Mouse (Mus musculus) MEL (cell line): ENCODE measurements at regions not wholly inside any gene's neighbourhood (a gene's known extent, or its start where the extent isn't known, plus 50 kb on each side); places are given as distances from the start of the nearest gene placed in this dataset.

Source experiments
- DNase-seq: peaks from one replicate; pipeline ENCODE4 v3.0.0; 2011; ENCODE audit warnings: low read depth, low spot score
- H3K27ac ChIP-seq: 2 replicates; pipeline ENCODE4 v1.5.1; 2012; ENCODE audit warnings: low read depth, mild to moderate bottlenecking, control low read depth, low read length, moderate library complexity; ENCODE audit not compliant: control insufficient read depth
- H3K27me3 ChIP-seq, 2 experiments: fragments of 150-350 bp in 1 of 2; sonication (generic) in 1 of 2; 2 replicates each; pipeline ENCODE4 v1.6.1; 2012; ENCODE audit warnings: low read length in 2 of 2, mild to moderate bottlenecking in 2 of 2, improper control_type of control experiment in 1 of 2, moderate library complexity in 1 of 2; ENCODE audit not compliant: insufficient read depth in 2 of 2, control insufficient read depth in 1 of 2
- H3K36me3 ChIP-seq, 2 experiments: 2 replicates each; pipeline ENCODE4 v1.6.1; 2012 to 2014; ENCODE audit warnings: low read length in 2 of 2, improper control_type of control experiment in 1 of 2, inconsistent platforms in 1 of 2, mild to moderate bottlenecking in 1 of 2; ENCODE audit not compliant: insufficient read depth in 2 of 2, control insufficient read depth in 1 of 2
- H3K4me1 ChIP-seq, 2 experiments: fragments of 150-350 bp in 1 of 2; sonication (generic) in 1 of 2; 2 replicates each; pipeline ENCODE4 v1.6.1; 2012; ENCODE audit warnings: low read length in 2 of 2, improper control_type of control experiment in 1 of 2, mild to moderate bottlenecking in 1 of 2; ENCODE audit not compliant: insufficient read depth in 2 of 2, control insufficient read depth in 1 of 2
- H3K4me3 ChIP-seq, 2 experiments: fragments of 150-350 bp in 1 of 2; sonication (generic) in 1 of 2; 2 replicates each; pipeline ENCODE4 v1.5.1; 2012; ENCODE audit warnings: low read depth in 2 of 2, low read length in 2 of 2, mild to moderate bottlenecking in 2 of 2, moderate library complexity in 2 of 2, control low read depth in 1 of 2, improper control_type of control experiment in 1 of 2; ENCODE audit not compliant: control insufficient read depth in 1 of 2, insufficient read depth in 1 of 2
- H3K79me2 ChIP-seq: 2 replicates; pipeline ENCODE4 v1.6.1; 2012; ENCODE audit warnings: mild to moderate bottlenecking, low read length, moderate library complexity; ENCODE audit not compliant: control insufficient read depth, poor library complexity, insufficient read depth
- H3K9ac ChIP-seq: 2 replicates; pipeline ENCODE4 v1.6.1; 2012; ENCODE audit warnings: low read depth, mild to moderate bottlenecking, control low read depth, low read length, moderate library complexity; ENCODE audit not compliant: control insufficient read depth, poor library complexity, severe bottlenecking
- H3K9me3 ChIP-seq: fragments of 150-350 bp; sonication (generic); replicated peaks from 2 replicates; pipeline ENCODE4 v1.6.1; 2012; ENCODE audit warnings: mild to moderate bottlenecking, low read length, improper control_type of control experiment, moderate library complexity; ENCODE audit not compliant: insufficient read depth
- BHLHE40 ChIP-seq: IDR thresholded peaks from 2 replicates; pipeline ENCODE4 v1.6.1; 2012; ENCODE audit warnings: low read depth, mild to moderate bottlenecking, inconsistent platforms, low read length, improper control_type of control experiment, borderline replicate concordance
- CHD1 ChIP-seq: IDR thresholded peaks from 2 replicates; pipeline ENCODE4 v1.6.1; 2012; ENCODE audit warnings: low read depth, mild to moderate bottlenecking, inconsistent platforms, low read length, improper control_type of control experiment
- CTCF ChIP-seq, 3 experiments: IDR thresholded peaks in 2 of 3; conservative IDR thresholded peaks in 1 of 3; 2 replicates each; pipeline ENCODE4 v1.5.1; 2011 to 2012; ENCODE audit warnings: low read length in 3 of 3, low read depth in 2 of 3, mild to moderate bottlenecking in 2 of 3, improper control_type of control experiment in 1 of 3, inconsistent platforms in 1 of 3, mixed read lengths in 1 of 3, moderate library complexity in 1 of 3; ENCODE audit not compliant: control insufficient read depth in 1 of 3, insufficient read depth in 1 of 3, poor library complexity in 1 of 3, severe bottlenecking in 1 of 3
- ELF1 ChIP-seq: IDR thresholded peaks from 2 replicates; pipeline ENCODE4 v1.6.1; 2014; ENCODE audit warnings: low read depth, mild to moderate bottlenecking, inconsistent platforms, low read length, improper control_type of control experiment, moderate library complexity
- ETS1 ChIP-seq: IDR thresholded peaks from 2 replicates; pipeline ENCODE4 v1.6.1; 2012; ENCODE audit warnings: low read depth, mild to moderate bottlenecking, inconsistent platforms, low read length, improper control_type of control experiment, moderate library complexity
- HCFC1 ChIP-seq: IDR thresholded peaks from 2 replicates; pipeline ENCODE4 v1.6.1; 2012; ENCODE audit warnings: low read depth, mild to moderate bottlenecking, inconsistent platforms, low read length, improper control_type of control experiment, moderate library complexity
- JUND ChIP-seq: IDR thresholded peaks from 2 replicates; pipeline ENCODE4 v1.6.1; 2011; ENCODE audit warnings: low read depth, mild to moderate bottlenecking, improper control_type of control experiment, low read length
- MAX ChIP-seq: IDR thresholded peaks from 2 replicates; pipeline ENCODE4 v1.6.1; 2011; ENCODE audit warnings: low read length, improper control_type of control experiment
- MXI1 ChIP-seq: IDR thresholded peaks from 2 replicates; pipeline ENCODE4 v1.6.1; 2011; ENCODE audit warnings: mild to moderate bottlenecking, low read depth, low read length, improper control_type of control experiment
- POLR2AphosphoS2 ChIP-seq: IDR thresholded peaks from 2 replicates; pipeline ENCODE4 v1.6.1; 2011; ENCODE audit warnings: low read length, improper control_type of control experiment
- RCOR1 ChIP-seq: IDR thresholded peaks from 2 replicates; pipeline ENCODE4 v1.6.1; 2012; ENCODE audit warnings: low read depth, mild to moderate bottlenecking, inconsistent platforms, low read length, improper control_type of control experiment
- TBP ChIP-seq: IDR thresholded peaks from 2 replicates; pipeline ENCODE4 v1.8.0; 2011; ENCODE audit warnings: low read depth, low read length, improper control_type of control experiment
- TCF12 ChIP-seq: IDR thresholded peaks from 2 replicates; pipeline ENCODE4 v1.6.1; 2014; ENCODE audit warnings: low read depth, mild to moderate bottlenecking, inconsistent platforms, low read length, improper control_type of control experiment, moderate library complexity
- UBTF ChIP-seq: IDR thresholded peaks from 2 replicates; pipeline ENCODE4 v1.6.1; 2012; ENCODE audit warnings: low read depth, mild to moderate bottlenecking, inconsistent platforms, low read length, improper control_type of control experiment, moderate library complexity, borderline replicate concordance; ENCODE audit not compliant: insufficient read depth
- USF1 ChIP-seq: IDR thresholded peaks from 2 replicates; pipeline ENCODE4 v1.6.1; 2014; ENCODE audit warnings: low read depth, mild to moderate bottlenecking, inconsistent platforms, low read length, improper control_type of control experiment, moderate library complexity
- ZC3H11A ChIP-seq: IDR thresholded peaks from 2 replicates; pipeline ENCODE4 v1.6.1; 2012; ENCODE audit warnings: low read depth, mild to moderate bottlenecking, inconsistent platforms, low read length, improper control_type of control experiment
- ZKSCAN1 ChIP-seq: IDR thresholded peaks from 2 replicates; pipeline ENCODE4 v1.6.1; 2012; ENCODE audit warnings: low read depth, mild to moderate bottlenecking, inconsistent platforms, low read length, improper control_type of control experiment, moderate library complexity

- no peak overlapping the region for H3K4me3 ChIP-seq
- no peak overlapping the region for H3K27ac ChIP-seq
- DNase-seq = no peak
- no peaks in the 10 kb centered on the region for H3K9me3 ChIP-seq
- TF ChIP-seq RCOR1 (no peak), ZC3H11A (no peak), BHLHE40 (no peak), TBP (no peak), ZKSCAN1 (no peak), MAX (no peak), CHD1 (no peak)
- H3K79me2 ChIP-seq = no peaks in the 10 kb centered on the region
- no peaks in the 10 kb centered on the region for H3K36me3 ChIP-seq
- H3K9ac ChIP-seq = no peak overlapping the region
- no peaks in the 10 kb centered on the region for H3K27me3 ChIP-seq
- H3K4me1 ChIP-seq = no peaks in the 10 kb centered on the region
Measured at GRCm38 (mm10) chr14:15769846-15770448, 331.2 kb upstream of the Lrrc3b start.

- H3K79me2 ChIP-seq = no peaks in the 10 kb centered on the region
- no peaks in the 10 kb centered on the region for H3K27me3 ChIP-seq
- no peak overlapping the region for H3K4me3 ChIP-seq
- no peaks in the 10 kb centered on the region for H3K36me3 ChIP-seq
- DNase-seq = no peak
- no peak overlapping the region for H3K27ac ChIP-seq
- TF ChIP-seq POLR2AphosphoS2 (no peak), TBP (no peak), USF1 (no peak), CTCF (IDR thresholded peaks at IDR 0.05 in 2 of 3, conservative IDR thresholded peaks at IDR 0.05 in 1 of 3; ENCODE audit: control insufficient read depth in 1 of 3, insufficient read depth in 1 of 3, low read depth in 2 of 3, low read length in 3 of 3, poor library complexity in 1 of 3, severe bottlenecking in 1 of 3) (no peak), HCFC1 (no peak), MXI1 (no peak), JUND (no peak), ETS1 (no peak), ELF1 (no peak), TCF12 (no peak), UBTF (no peak)
- H3K9me3 ChIP-seq = no peaks in the 10 kb centered on the region
- no peak overlapping the region for H3K9ac ChIP-seq
- no peaks in the 10 kb centered on the region for H3K4me1 ChIP-seq
Measured at GRCm38 (mm10) chr14:15784727-15785126, 345.9 kb upstream of the Lrrc3b start.
